Mouse (Mus musculus) forebrain, embryonic 14.5 days (tissue): ENCODE measurements around the gene Zfp28. TPM values are rescaled to one million over a fixed set of nuclear protein-coding genes. Genes with fewer than 3 reads are reported as not detected.

ENCODE experiments used
- ATAC-seq: fragments of 200-750 bp; cut with Nextera tagmentation; 2 replicates; pipeline ENCODE4 v1.8.0; 2017; ENCODE audit warnings: mild to moderate bottlenecking, moderate library complexity
- DNase-seq: peaks from one replicate; pipeline ENCODE4 v3.0.0-alpha.2; 2015; ENCODE audit warnings: low spot score
- H3K27ac ChIP-seq: fragments of 300-500 bp; sonication (generic); 2 replicates; pipeline ENCODE4 v1.5.1; 2014; ENCODE audit warnings: low read depth, mild to moderate bottlenecking, control low read depth, low read length, moderate library complexity
- H3K27me3 ChIP-seq: fragments of 300-500 bp; sonication (generic); replicated peaks from 2 replicates; pipeline ENCODE4 v1.6.1; 2014; ENCODE audit warnings: low read length, control low read depth, mixed read lengths; ENCODE audit not compliant: control insufficient read depth, insufficient read depth
- H3K36me3 ChIP-seq: fragments of 300-500 bp; sonication (generic); 2 replicates; pipeline ENCODE4 v1.6.1; 2014; ENCODE audit warnings: low read length, control low read depth; ENCODE audit not compliant: control insufficient read depth, insufficient read depth
- H3K4me1 ChIP-seq: fragments of 300-500 bp; sonication (generic); 2 replicates; pipeline ENCODE4 v1.6.1; 2014; ENCODE audit warnings: antibody characterized with exemption, low read length, control low read depth; ENCODE audit not compliant: control insufficient read depth, insufficient read depth
- H3K4me2 ChIP-seq: fragments of 300-500 bp; sonication (generic); 2 replicates; pipeline ENCODE4 v1.6.1; 2014; ENCODE audit warnings: mild to moderate bottlenecking, control low read depth, low read length
- H3K4me3 ChIP-seq: fragments of 300-500 bp; sonication (generic); 2 replicates; pipeline ENCODE4 v1.5.1; 2014; ENCODE audit warnings: low read depth, low read length, control low read depth
- H3K9ac ChIP-seq: fragments of 300-500 bp; sonication (generic); 2 replicates; pipeline ENCODE4 v1.6.1; 2014; ENCODE audit warnings: mild to moderate bottlenecking, low read length, control low read depth, moderate library complexity
- H3K9me3 ChIP-seq: fragments of 300-500 bp; sonication (generic); replicated peaks from 2 replicates; pipeline ENCODE4 v1.6.1; 2016; ENCODE audit warnings: low read length, control low read depth, mixed read lengths; ENCODE audit not compliant: control insufficient read depth
- WGBS: fragments of 180-500 bp; shearing (Covaris S2); extraction: QIAGEN DNeasy Blood & Tissue Kit; methylation state at CpG from one replicate; pipeline ENCODE4 v1.1.7; 2014; 5-methylcytosine and 5-hydroxymethylcytosine counted together
- polyA plus RNA-seq: library from polyadenylated mRNA; unstranded; fragments of >200 nt; fragmentation: Nextera tagmentation; extraction: Ambion mirVana; gene quantifications from 2 replicates; pipeline ENCODE4 v1.2.1, GENCODE M21; 2014

The Zfp28 gene
- polyA plus RNA-seq, 1 experiment from 2014 or later: 15.8 TPM

DNA sequence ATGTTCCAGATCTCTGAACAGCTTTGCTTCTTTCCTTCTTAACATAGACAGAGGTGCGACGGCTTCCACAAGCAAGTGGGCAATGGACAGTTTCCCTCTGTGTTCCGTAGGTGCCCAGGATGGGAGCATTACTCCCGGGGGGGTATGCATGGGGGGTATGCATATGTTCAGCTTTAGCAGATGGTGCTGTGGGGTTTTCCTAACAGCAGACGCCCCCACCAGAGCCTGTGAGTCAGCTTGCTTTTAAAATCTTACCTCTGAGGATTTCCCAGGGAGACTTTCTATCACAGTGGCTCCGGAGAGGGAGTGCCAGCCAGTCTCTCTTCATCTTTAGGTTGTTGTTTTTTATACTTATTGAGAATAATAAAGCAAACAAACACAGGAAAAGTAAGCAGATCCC, 36.8 kb downstream of the Zfp28 start:
- Histone ChIP-seq H3K27ac (no peak overlapping the region), H3K4me2 (no peak overlapping the region), H3K9me3 (no peaks in the 10 kb centered on the region), H3K9ac (no peak overlapping the region), H3K36me3 (no peaks in the 10 kb centered on the region), H3K4me1 (no peaks in the 10 kb centered on the region), H3K4me3 (no peak overlapping the region), H3K27me3 (no peaks in the 10 kb centered on the region)
- WGBS: 78% methylated on average over 6 of the region's 6 CpGs
- DNase-seq (no peak), ATAC-seq (no peak)

- Histone ChIP-seq H3K4me2 (no peak overlapping the region), H3K27me3 (no peaks in the 10 kb centered on the region), H3K36me3 (no peaks in the 10 kb centered on the region), H3K9me3 (no peaks in the 10 kb centered on the region), H3K27ac (no peak overlapping the region), H3K9ac (no peak overlapping the region), H3K4me3 (no peak overlapping the region), H3K4me1 (no peaks in the 10 kb centered on the region)
- DNase-seq: no peak
- WGBS: 90% methylated on average over 3 of the region's 3 CpGs
- ATAC-seq: no peak
These were observed 46.3 kb downstream of the Zfp28 start for GRCm38 (mm10) chr7:6429381-6429780.

DNA sequence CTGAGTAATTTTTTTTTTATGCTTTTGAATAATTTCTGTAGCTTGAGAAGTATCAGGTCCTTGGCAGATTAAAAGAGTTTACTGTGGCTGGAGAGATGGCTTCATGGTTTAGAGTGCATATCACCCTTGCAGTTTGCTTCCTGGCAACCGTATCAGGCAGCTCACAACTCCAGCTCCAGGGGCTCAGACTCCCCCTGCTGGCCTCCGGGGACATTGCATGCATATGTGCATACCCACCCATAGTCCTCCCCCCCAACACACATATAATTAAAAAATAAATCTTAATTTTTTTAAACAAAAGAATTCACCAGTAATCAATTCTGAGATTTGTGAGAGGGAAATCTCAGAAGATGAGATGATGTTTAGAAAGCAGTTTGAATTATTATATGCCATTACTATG, 47.2 kb downstream of the Zfp28 start:
- no peaks in the 10 kb centered on the region for H3K27me3 ChIP-seq
- H3K36me3 ChIP-seq: no peaks in the 10 kb centered on the region
- H3K4me1 ChIP-seq: peaks cover 4% of the 10 kb centered on the region
- no peak overlapping the region for H3K4me3 ChIP-seq
- H3K9me3 ChIP-seq: no peaks in the 10 kb centered on the region
- peak; percentile 24 for DNase-seq
- H3K4me2 ChIP-seq: no peak overlapping the region
- no peak for ATAC-seq
- H3K9ac ChIP-seq: no peak overlapping the region
- 34% methylated on average over 2 of the region's 2 CpGs for WGBS
- H3K27ac ChIP-seq: no peak overlapping the region

DNA sequence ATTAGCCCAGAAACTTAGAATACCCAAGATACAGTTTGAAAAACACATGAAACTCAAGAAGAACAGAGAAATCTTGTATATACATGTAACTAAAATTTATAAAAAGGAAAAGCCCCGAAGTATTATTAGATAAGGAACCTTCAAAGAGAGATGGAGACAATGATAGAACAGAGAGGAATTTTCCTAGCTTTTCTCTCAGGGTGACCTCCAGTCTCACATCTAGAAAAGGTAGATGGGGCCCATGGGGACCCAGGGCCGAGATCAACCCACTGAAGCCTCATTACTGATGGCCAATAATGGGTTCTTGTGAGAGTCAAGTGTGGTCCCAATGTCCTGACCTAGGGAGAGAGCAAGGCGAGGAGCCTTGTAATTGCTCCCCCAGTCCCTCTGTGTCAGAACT, 55.3 kb downstream of the Zfp28 start, which contains the start of gene Olfr1344:
Olfr1344 (plus strand) TSS at position 301 of the 400 bp plus-strand sequence.
- no peak for DNase-seq
- Histone ChIP-seq H3K27ac (no peak within 1 kb of the TSS), H3K4me2 (no peak within 1 kb of the TSS), H3K9ac (no peak within 1 kb of the TSS), H3K9me3 (no peaks in the 10 kb centered on the region), H3K4me3 (no peak within 1 kb of the TSS), H3K36me3 (no peaks in the 10 kb centered on the region), H3K27me3 (no peaks in the 10 kb centered on the region), H3K4me1 (peaks cover 6% of the 10 kb centered on the region)
- ATAC-seq: no peak
- 84% methylated on average over 3 of the region's 3 CpGs for WGBS

- no peaks in the 10 kb centered on the region for H3K9me3 ChIP-seq
- H3K36me3 ChIP-seq: no peaks in the 10 kb centered on the region
- H3K9ac ChIP-seq: no peak overlapping the region
- H3K4me2 ChIP-seq: no peak overlapping the region
- no peaks in the 10 kb centered on the region for H3K4me1 ChIP-seq
- H3K4me3 ChIP-seq: no peak overlapping the region
- no peaks in the 10 kb centered on the region for H3K27me3 ChIP-seq
- WGBS: 74% methylated on average over 2 of the region's 2 CpGs
- ATAC-seq: no peak
- no peak for DNase-seq
- no peak overlapping the region for H3K27ac ChIP-seq
These were observed 58.1 kb downstream of the Zfp28 start for GRCm38 (mm10) chr7:6441173-6441572.

Other genes with a start within 250 kb of the Zfp28 start
- 12.6 and 13.8 TPM in 2 replicates for gene Zfp787, start 227.3 kb upstream of the Zfp28 start, polyA plus RNA-seq
- 88.2 and 96.3 TPM in 2 replicates for gene Zfp444, start 211.1 kb upstream of the Zfp28 start, polyA plus RNA-seq
- not detected in 2 replicates for gene Galp, start 186.2 kb upstream of the Zfp28 start, polyA plus RNA-seq
- not detected in 2 replicates for gene Zscan5b, start 161.0 kb upstream of the Zfp28 start, polyA plus RNA-seq
- gene Epp13, start 130.6 kb upstream of the Zfp28 start, polyA plus RNA-seq: not detected in 2 replicates
- 11.7 and 13.5 TPM in 2 replicates for gene Zfp667, start 96.7 kb upstream of the Zfp28 start, polyA plus RNA-seq
- 7.7 and 12.2 TPM in 2 replicates for gene Zfp583, start 52.0 kb upstream of the Zfp28 start, polyA plus RNA-seq
- 1.7 and 2.7 TPM in 2 replicates for gene Gm3854, start 39.5 kb upstream of the Zfp28 start, polyA plus RNA-seq
- 4.5 and 5.9 TPM in 2 replicates for gene Zfp78, start 20.0 kb upstream of the Zfp28 start, polyA plus RNA-seq
- gene Smim17, start 15.4 kb downstream of the Zfp28 start, polyA plus RNA-seq: 3.0 and 3.5 TPM in 2 replicates
- not detected in 2 replicates for gene Gm20715, start 27.0 kb downstream of the Zfp28 start, polyA plus RNA-seq
- 0.14 TPM in 1 of 2 replicates, not detected in the other for gene Olfr1344, start 55.4 kb downstream of the Zfp28 start, polyA plus RNA-seq
- gene Olfr1336, start 72.9 kb downstream of the Zfp28 start, polyA plus RNA-seq: not detected in 2 replicates
- gene Olfr1346, start 83.8 kb downstream of the Zfp28 start, polyA plus RNA-seq: not detected in 2 replicates
- gene Olfr5, start 103.6 kb downstream of the Zfp28 start, polyA plus RNA-seq: not detected in 2 replicates
- not detected in 2 replicates for gene Olfr1347, start 116.5 kb downstream of the Zfp28 start, polyA plus RNA-seq
- not detected in 2 replicates for gene Olfr1348, start 125.5 kb downstream of the Zfp28 start, polyA plus RNA-seq
- not detected in 2 replicates for gene Olfr1349, start 139.7 kb downstream of the Zfp28 start, polyA plus RNA-seq
- not detected in 2 replicates for gene Olfr1350, start 181.5 kb downstream of the Zfp28 start, polyA plus RNA-seq